Mouse (Mus musculus) lung, postnatal 0 days (tissue): Measurements from ENCODE around the gene Csn1s2a. TPM values are rescaled to one million over a fixed set of nuclear protein-coding genes. Genes with fewer than 3 reads are reported as not detected.
"Not testable (repeated sequence)": the region's sequence is repeated elsewhere in the genome, so short reads cannot be mapped to it uniquely, and the experiment has no call there.

Source experiments
- ATAC-seq: fragments of 200-750 bp; cut with Nextera tagmentation; 2 replicates; pipeline ENCODE4 v1.8.0; 2017; ENCODE audit warnings: moderate library complexity
- DNase-seq: peaks from one replicate; pipeline ENCODE4 v3.0.0-alpha.2; 2016; ENCODE audit warnings: low spot score
- H3K27ac ChIP-seq: fragments of 300-500 bp; sonication (generic); 2 replicates; pipeline ENCODE4 v1.5.1; 2014; ENCODE audit warnings: antibody characterized with exemption, mild to moderate bottlenecking, low read length, mixed read lengths
- H3K27me3 ChIP-seq: fragments of 300-500 bp; sonication (generic); replicated peaks from 2 replicates; pipeline ENCODE4 v1.6.1; 2014; ENCODE audit warnings: low read length, mixed read lengths; ENCODE audit not compliant: insufficient read depth
- H3K36me3 ChIP-seq: fragments of 300-500 bp; sonication (generic); 2 replicates; pipeline ENCODE4 v1.6.1; 2014; ENCODE audit warnings: low read length, mixed read lengths; ENCODE audit not compliant: insufficient read depth
- H3K4me1 ChIP-seq: fragments of 300-500 bp; sonication (generic); 2 replicates; pipeline ENCODE4 v1.6.1; 2014; ENCODE audit warnings: antibody characterized with exemption, low read depth, low read length, mixed read lengths; ENCODE audit not compliant: insufficient read depth
- H3K4me2 ChIP-seq: fragments of 300-500 bp; sonication (generic); replicated peaks from 2 replicates; pipeline ENCODE4 v1.6.1; 2014; ENCODE audit warnings: low read depth, mild to moderate bottlenecking, low read length, moderate library complexity, mixed read lengths
- H3K4me3 ChIP-seq: fragments of 300-500 bp; sonication (generic); 2 replicates; pipeline ENCODE4 v1.5.1; 2014; ENCODE audit warnings: low read depth, low read length
- H3K9ac ChIP-seq: fragments of 300-500 bp; sonication (generic); replicated peaks from 2 replicates; pipeline ENCODE4 v1.6.1; 2014; ENCODE audit warnings: low read depth, mild to moderate bottlenecking
- H3K9me3 ChIP-seq: fragments of 300-500 bp; sonication (generic); 2 replicates; pipeline ENCODE4 v1.6.1; 2016; ENCODE audit warnings: low read length, mixed read lengths
- CTCF ChIP-seq: IDR thresholded peaks from 2 replicates; pipeline ENCODE4 v1.5.1; 2016; ENCODE audit warnings: antibody characterized with exemption, mild to moderate bottlenecking
- EP300 ChIP-seq: IDR thresholded peaks from 2 replicates; pipeline ENCODE4 v1.6.1; 2016; ENCODE audit warnings: antibody characterized with exemption, mild to moderate bottlenecking, control low read depth
- WGBS: fragments of 180-500 bp; shearing (Covaris S2); extraction: QIAGEN DNeasy Blood & Tissue Kit; methylation state at CpG from one replicate; pipeline ENCODE4 v1.1.7; 2014; 5-methylcytosine and 5-hydroxymethylcytosine counted together
- polyA plus RNA-seq: library from polyadenylated mRNA; unstranded; fragments of >200 nt; fragmentation: Nextera tagmentation; extraction: Ambion mirVana; gene quantifications from 2 replicates; pipeline ENCODE4 v1.2.1, GENCODE M21; 2015

Csn1s2a gene
- 0.36 and 27.1 TPM in 2 replicates for polyA plus RNA-seq

GRCm38 (mm10) chr5:87774267-87774666 lies at the start of gene Csn1s2a:
Csn1s2a (plus strand) TSS chr5:87774567.
- no peaks in the 10 kb centered on the region for H3K27me3 ChIP-seq
- no peaks in the 10 kb centered on the region for H3K4me1 ChIP-seq
- H3K4me3 ChIP-seq, result no peak within 1 kb of the TSS
- no peak for ATAC-seq
- no peak for DNase-seq
- TF ChIP-seq CTCF (no peak), EP300 (no peak)
- H3K36me3 ChIP-seq, result no peaks in the 10 kb centered on the region
- H3K9me3 ChIP-seq, result no peaks in the 10 kb centered on the region
- H3K4me2 ChIP-seq, result no peak within 1 kb of the TSS
- H3K27ac ChIP-seq, result no peak within 1 kb of the TSS
- no peak within 1 kb of the TSS for H3K9ac ChIP-seq
- 45% methylated on average over 1 of the region's 1 CpGs for WGBS

- H3K36me3 ChIP-seq, result no peaks in the 10 kb centered on the region
- no peaks in the 10 kb centered on the region for H3K27me3 ChIP-seq
- ATAC-seq (no peak), DNase-seq (no peak)
- TF ChIP-seq CTCF, result no peak
- no peaks in the 10 kb centered on the region for H3K9me3 ChIP-seq
- H3K27ac ChIP-seq, result no peak overlapping the region
- no peaks in the 10 kb centered on the region for H3K4me1 ChIP-seq
- no peak overlapping the region for H3K9ac ChIP-seq
- no peak overlapping the region for H3K4me3 ChIP-seq
- H3K4me2 ChIP-seq, result no peak overlapping the region
Measured at GRCm38 (mm10) chr5:87734821-87735220, 39.5 kb upstream of the Csn1s2a start.

GRCm38 (mm10) chr5:87753471-87753870 lies 20.9 kb upstream of the Csn1s2a start:
- Histone ChIP-seq H3K9me3 (no peaks in the 10 kb centered on the region), H3K4me2 (no peak overlapping the region), H3K36me3 (no peaks in the 10 kb centered on the region), H3K4me1 (no peaks in the 10 kb centered on the region), H3K27me3 (no peaks in the 10 kb centered on the region), H3K27ac (no peak overlapping the region), H3K9ac (no peak overlapping the region), H3K4me3 (no peak overlapping the region)
- no peak for ATAC-seq
- WGBS, result 87% methylated on average over 1 of the region's 1 CpGs
- no peak for TF ChIP-seq CTCF
- TF ChIP-seq EP300, result no peak
- DNase-seq, result no peak

GRCm38 (mm10) chr5:87764546-87764945 lies 9.8 kb upstream of the Csn1s2a start:
- Histone ChIP-seq H3K4me1 (no peaks in the 10 kb centered on the region), H3K9ac (no peak overlapping the region), H3K9me3 (no peaks in the 10 kb centered on the region), H3K4me2 (no peak overlapping the region), H3K36me3 (no peaks in the 10 kb centered on the region), H3K4me3 (no peak overlapping the region), H3K27ac (no peak overlapping the region), H3K27me3 (no peaks in the 10 kb centered on the region)
- no peak for TF ChIP-seq EP300
- no peak for TF ChIP-seq CTCF
- ATAC-seq, result no peak
- DNase-seq, result no peak
- 74% methylated on average over 3 of the region's 3 CpGs for WGBS

GRCm38 (mm10) chr5:87772151-87772550 lies 2.2 kb upstream of the Csn1s2a start:
- H3K36me3 ChIP-seq, H3K9me3 ChIP-seq, H3K9ac ChIP-seq, ATAC-seq, H3K4me2 ChIP-seq, H3K4me1 ChIP-seq, DNase-seq, H3K27ac ChIP-seq, H3K27me3 ChIP-seq, H3K4me3 ChIP-seq: not testable (repeated sequence)
- WGBS, result 46% methylated on average over 2 of the region's 2 CpGs

GRCm38 (mm10) chr5:87782731-87783130 lies 8.4 kb downstream of the Csn1s2a start:
- Histone ChIP-seq H3K27ac (no peak overlapping the region), H3K27me3 (no peaks in the 10 kb centered on the region), H3K9me3 (no peaks in the 10 kb centered on the region), H3K9ac (no peak overlapping the region), H3K36me3 (no peaks in the 10 kb centered on the region), H3K4me3 (no peak overlapping the region), H3K4me1 (no peaks in the 10 kb centered on the region), H3K4me2 (no peak overlapping the region)
- WGBS, result 42% methylated on average over 4 of the region's 4 CpGs
- DNase-seq (no peak), ATAC-seq (no peak)
- no peak for TF ChIP-seq CTCF
- no peak for TF ChIP-seq EP300

GRCm38 (mm10) chr5:87807782-87808181 lies 33.4 kb downstream of the Csn1s2a start, which contains the start of gene Csn1s2b:
Csn1s2b (plus strand) TSS chr5:87808082.
- 47% methylated on average over 2 of the region's 2 CpGs for WGBS
- Histone ChIP-seq H3K27ac (no peak within 1 kb of the TSS), H3K36me3 (no peaks in the 10 kb centered on the region), H3K27me3 (no peaks in the 10 kb centered on the region), H3K9ac (no peak within 1 kb of the TSS), H3K4me3 (no peak within 1 kb of the TSS), H3K4me2 (no peak within 1 kb of the TSS), H3K9me3 (no peaks in the 10 kb centered on the region), H3K4me1 (no peaks in the 10 kb centered on the region)
- no peak for TF ChIP-seq CTCF
- no peak for TF ChIP-seq EP300
- ATAC-seq, result no peak
- no peak for DNase-seq
